Mouse (Mus musculus) intestine, embryonic 14.5 days (tissue): ENCODE results near the gene Rhof. TPM values are rescaled to one million over a fixed set of nuclear protein-coding genes. Genes with fewer than 3 reads are reported as not detected.
"Not testable (repeated sequence)": the region's sequence is repeated elsewhere in the genome, so short reads cannot be mapped to it uniquely, and the experiment has no call there.

Experiments
- ATAC-seq: fragments of 200-750 bp; cut with Nextera tagmentation; replicated peaks from 2 replicates; pipeline ENCODE4 v1.8.0; 2017; ENCODE audit warnings: low read depth, moderate number of reproducible peaks, moderate TSS enrichment, moderate library complexity; ENCODE audit not compliant: low FRiP score, low TSS enrichment
- DNase-seq: peaks from one replicate; pipeline ENCODE4 v3.0.0-alpha.2; 2018; ENCODE audit warnings: low spot score
- H3K27ac ChIP-seq: fragments of 300-500 bp; sonication (generic); 2 replicates; pipeline ENCODE4 v1.5.1; 2014; ENCODE audit warnings: low read depth, mild to moderate bottlenecking, control low read depth
- H3K27me3 ChIP-seq: fragments of 300-500 bp; sonication (generic); replicated peaks from 2 replicates; pipeline ENCODE4 v1.6.1; 2014; ENCODE audit warnings: low read length, control low read depth; ENCODE audit not compliant: control insufficient read depth, insufficient read depth
- H3K36me3 ChIP-seq: fragments of 300-500 bp; sonication (generic); 2 replicates; pipeline ENCODE4 v1.6.1; 2014; ENCODE audit warnings: low read length, control low read depth; ENCODE audit not compliant: control insufficient read depth, insufficient read depth
- H3K4me1 ChIP-seq: fragments of 300-500 bp; sonication (generic); replicated peaks from 2 replicates; pipeline ENCODE4 v1.6.1; 2014; ENCODE audit warnings: low read length, control low read depth, mixed read lengths; ENCODE audit not compliant: control insufficient read depth, insufficient read depth
- H3K4me2 ChIP-seq: fragments of 300-500 bp; sonication (generic); 2 replicates; pipeline ENCODE4 v1.6.1; 2014; ENCODE audit warnings: low read length
- H3K4me3 ChIP-seq: fragments of 300-500 bp; sonication (generic); 2 replicates; pipeline ENCODE4 v1.5.1; 2014; ENCODE audit warnings: low read depth, low read length, control low read depth, mixed read lengths
- H3K9ac ChIP-seq: fragments of 300-500 bp; sonication (generic); 2 replicates; pipeline ENCODE4 v1.6.1; 2014; ENCODE audit warnings: mild to moderate bottlenecking, low read length
- H3K9me3 ChIP-seq: fragments of 300-500 bp; sonication (generic); 2 replicates; pipeline ENCODE4 v1.6.1; 2016; ENCODE audit warnings: low read length, control low read depth; ENCODE audit not compliant: control insufficient read depth
- WGBS: fragments of 180-500 bp; shearing (Covaris S2); extraction: QIAGEN DNeasy Blood & Tissue Kit; methylation state at CpG from one replicate; pipeline ENCODE4 v1.1.7; 2014; 5-methylcytosine and 5-hydroxymethylcytosine counted together
- polyA plus RNA-seq: library from polyadenylated mRNA; unstranded; fragments of >200 nt; fragmentation: Nextera tagmentation; extraction: Ambion mirVana; gene quantifications from 2 replicates; pipeline ENCODE4 v1.2.1, GENCODE M21; 2014

The Rhof gene
- polyA plus RNA-seq, 1 experiment from 2014 or later, result 1.5 TPM

DNA sequence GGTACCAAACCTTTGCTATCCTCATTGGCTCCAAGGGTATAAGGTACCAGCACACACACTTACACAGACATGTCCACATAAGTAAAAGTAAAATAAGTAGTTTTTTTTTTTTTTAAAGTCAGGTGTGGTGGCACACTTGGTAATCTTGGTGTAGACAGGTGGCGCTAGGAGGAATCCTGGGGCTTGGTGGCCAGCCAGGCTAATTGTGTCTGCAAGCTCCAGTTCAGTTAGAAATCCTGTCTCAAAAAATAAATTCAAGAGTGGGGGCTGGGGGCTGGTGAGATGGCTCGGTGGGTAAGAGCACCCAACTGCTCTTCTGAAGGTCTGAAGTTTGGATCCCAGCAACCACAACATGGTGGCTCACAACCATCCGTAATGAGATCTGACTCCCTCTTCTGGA lies 69.4 kb downstream of the Rhof start:
- no peak overlapping the region for H3K9ac ChIP-seq
- H3K4me1 ChIP-seq, result no peaks in the 10 kb centered on the region; the same call in 1 of the 2 replicates
- no peaks in the 10 kb centered on the region for H3K27me3 ChIP-seq
- no peak for DNase-seq
- WGBS, result 83% methylated on average over 3 of the region's 3 CpGs
- H3K9me3 ChIP-seq, result no peaks in the 10 kb centered on the region
- no peak overlapping the region for H3K27ac ChIP-seq
- H3K36me3 ChIP-seq, result no peaks in the 10 kb centered on the region
- no peak overlapping the region for H3K4me2 ChIP-seq
- H3K4me3 ChIP-seq, result no peak overlapping the region
- ATAC-seq, result no peak

DNA sequence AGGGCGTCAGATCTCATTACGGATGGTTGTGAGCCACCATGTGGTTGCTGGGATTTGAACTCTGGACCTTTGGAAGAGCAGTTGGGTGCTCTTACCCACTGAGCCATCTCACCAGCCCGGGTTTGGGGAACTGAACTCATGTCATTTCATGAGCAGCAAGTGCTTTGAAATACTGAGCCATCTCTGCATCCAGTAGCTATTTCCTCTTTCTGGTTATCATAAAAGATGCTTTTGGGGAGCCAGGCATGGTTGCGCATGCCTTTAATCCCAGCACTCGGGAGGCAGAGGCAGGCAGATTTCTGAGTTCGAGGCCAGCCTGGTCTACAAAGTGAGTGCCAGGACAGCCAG lies 71.1 kb downstream of the Rhof start:
- not testable (repeated sequence) for H3K4me2 ChIP-seq, H3K9ac ChIP-seq, H3K4me1 ChIP-seq, H3K4me3 ChIP-seq, H3K27ac ChIP-seq, DNase-seq, H3K36me3 ChIP-seq, H3K27me3 ChIP-seq, ATAC-seq, H3K9me3 ChIP-seq
- WGBS, result 76% methylated on average over 6 of the region's 6 CpGs

GRCm38 (mm10) chr5:123060706-123061401 lies 71.6 kb downstream of the Rhof start:
- 31% methylated on average over 9 of the region's 9 CpGs for WGBS
- Histone ChIP-seq H3K4me1 (no peaks in the 10 kb centered on the region; the same call in 1 of the 2 replicates), H3K4me2 (peak overlapping the region; percentile 20), H3K36me3 (no peaks in the 10 kb centered on the region), H3K27ac (peak overlapping the region; percentile 60), H3K9me3 (no peaks in the 10 kb centered on the region), H3K9ac (no peak overlapping the region), H3K27me3 (no peaks in the 10 kb centered on the region), H3K4me3 (no peak overlapping the region)
- no peak for DNase-seq
- ATAC-seq, result no peak

- ATAC-seq (0 out of 2 replicates have a peak, but pooled peaks have one; percentile 24), DNase-seq (peak; percentile 72)
- H3K4me3 ChIP-seq, result no peak overlapping the region
- no peaks in the 10 kb centered on the region for H3K9me3 ChIP-seq
- no peaks in the 10 kb centered on the region for H3K36me3 ChIP-seq
- no peak overlapping the region for H3K9ac ChIP-seq
- no peaks in the 10 kb centered on the region; the same call in 1 of the 2 replicates for H3K4me1 ChIP-seq
- peak overlapping the region; percentile 20 for H3K4me2 ChIP-seq
- 13% methylated on average over 14 of the region's 14 CpGs for WGBS
- peak overlapping the region; percentile 60 for H3K27ac ChIP-seq
- no peaks in the 10 kb centered on the region for H3K27me3 ChIP-seq
These were observed 72.6 kb downstream of the Rhof start for GRCm38 (mm10) chr5:123059757-123060520.

DNA sequence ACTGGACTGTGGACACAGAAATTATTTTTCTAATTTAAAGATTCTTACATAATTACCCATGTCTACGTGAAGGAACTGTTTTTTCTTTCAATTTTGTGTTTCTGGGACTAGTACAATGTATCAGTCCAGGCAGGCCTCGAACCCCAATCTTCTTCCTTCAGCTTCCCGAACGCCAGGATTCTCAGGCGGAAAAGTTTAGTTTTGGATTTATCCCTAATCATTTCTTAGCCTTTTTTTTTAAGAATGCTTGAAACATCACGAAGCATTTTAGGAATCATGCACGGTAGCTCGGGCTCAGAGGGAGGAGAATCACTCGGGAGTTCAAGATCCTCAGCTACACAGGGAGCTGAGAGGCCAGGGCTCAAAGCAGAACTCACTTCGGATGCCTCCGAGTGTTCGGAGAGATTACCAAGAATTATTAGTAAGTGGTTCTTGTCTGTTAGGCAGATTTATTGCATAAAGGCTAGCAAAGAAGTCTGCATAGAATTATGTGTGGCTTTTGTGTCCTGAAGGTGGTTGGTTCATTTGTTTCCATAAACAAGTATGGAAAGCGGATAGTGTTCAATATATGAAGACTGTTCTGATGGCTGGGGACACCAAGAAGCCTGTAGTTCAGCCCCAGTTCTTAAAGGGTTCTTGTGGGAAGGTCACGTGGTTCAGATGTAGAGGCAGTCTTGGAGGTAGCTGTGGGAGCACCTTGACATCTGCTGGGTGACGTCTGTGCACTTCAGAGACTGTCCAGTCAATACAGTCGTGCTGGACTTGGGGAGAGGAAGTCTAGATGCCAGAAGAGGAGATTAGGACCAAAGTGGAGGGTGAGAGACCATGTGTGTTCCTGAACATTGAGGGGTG lies 74.0 kb downstream of the Rhof start:
- H3K9me3 ChIP-seq, result no peaks in the 10 kb centered on the region
- H3K4me1 ChIP-seq, result no peaks in the 10 kb centered on the region; the same call in 1 of the 2 replicates
- H3K27me3 ChIP-seq, result no peaks in the 10 kb centered on the region
- no peaks in the 10 kb centered on the region for H3K36me3 ChIP-seq
- DNase-seq, result no peak
- 33% methylated on average over 16 of the region's 16 CpGs for WGBS
- H3K4me3 ChIP-seq, result peak overlapping the region; percentile 35
- peak overlapping the region; percentile 8; the same call in 1 of the 2 replicates for H3K27ac ChIP-seq
- peak overlapping the region; percentile 37 for H3K9ac ChIP-seq
- H3K4me2 ChIP-seq, result peak overlapping the region; percentile 43
- no peak for ATAC-seq

- Histone ChIP-seq H3K9me3 (no peaks in the 10 kb centered on the region), H3K4me1 (no peaks in the 10 kb centered on the region; the same call in 1 of the 2 replicates), H3K9ac (peak overlapping the region; percentile 37), H3K4me3 (peak overlapping the region; percentile 35), H3K36me3 (no peaks in the 10 kb centered on the region), H3K27me3 (no peaks in the 10 kb centered on the region), H3K4me2 (peak overlapping the region; percentile 43), H3K27ac (peak overlapping the region; percentile 8; the same call in 1 of the 2 replicates)
- ATAC-seq (peak; percentile 88), DNase-seq (peak; percentile 98)
- WGBS, result 8% methylated on average over 48 of the region's 48 CpGs
These were observed 74.9 kb downstream of the Rhof start for GRCm38 (mm10) chr5:123057366-123058250.
